Mouse (Mus musculus): ENCODE data around the gene Uggt2. TPM values are rescaled to one million over a fixed set of nuclear protein-coding genes. Genes with fewer than 3 reads are reported as not detected.

The Uggt2 gene
- total RNA-seq, 2 experiments from 2014 or later, result 10.6 to 12.3 TPM

Other genes starting within 250 kb of the Uggt2 start
- gene Dzip1, start 174.0 kb downstream of the Uggt2 start, total RNA-seq (2021), result 10 to 100 TPM; 11.6 to 12.3 TPM
- gene Dnajc3, start 161.5 kb downstream of the Uggt2 start, total RNA-seq (2021), result 10 to 100 TPM; 62.9 to 67.4 TPM
- under 1 TPM; 0.36 to 0.90 TPM for gene Hs6st3, start 38.9 kb upstream of the Uggt2 start, total RNA-seq (2021)